Mouse (Mus musculus) liver, adult 2 months (tissue): ENCODE results near the gene Clic1. TPM values are rescaled to one million over a fixed set of nuclear protein-coding genes. Genes with fewer than 3 reads are reported as not detected.

ENCODE experiments used
- DNase-seq: peaks from one replicate; pipeline ENCODE4 v3.0.0-alpha.2; 2011; ENCODE audit warnings: low read depth, low spot score; ENCODE audit errors: extremely low read depth
- H3K27ac ChIP-seq: fragments of 200-500 bp; replicated peaks from 2 replicates; pipeline ENCODE4 v1.5.1; 2012; ENCODE audit warnings: low read depth, mild to moderate bottlenecking, control low read depth, inconsistent platforms, low read length; ENCODE audit not compliant: insufficient read depth
- H3K27me3 ChIP-seq: fragments of 200-500 bp; 2 replicates; pipeline ENCODE4 v1.6.1; 2012; ENCODE audit warnings: mild to moderate bottlenecking, moderate library complexity, low read length, inconsistent platforms; ENCODE audit not compliant: control insufficient read depth, insufficient read depth
- H3K36me3 ChIP-seq: fragments of 200-500 bp; 2 replicates; pipeline ENCODE4 v1.6.1; 2012; ENCODE audit warnings: low read length, inconsistent platforms; ENCODE audit not compliant: control insufficient read depth, insufficient read depth
- H3K4me1 ChIP-seq: fragments of 200-500 bp; 2 replicates; pipeline ENCODE4 v1.6.1; 2011; ENCODE audit warnings: low read length; ENCODE audit not compliant: control insufficient read depth, insufficient read depth
- H3K4me3 ChIP-seq: fragments of 200-500 bp; 2 replicates; pipeline ENCODE4 v1.5.1; 2011; ENCODE audit warnings: low read depth, mild to moderate bottlenecking, control low read depth, low read length, moderate library complexity; ENCODE audit not compliant: insufficient read depth
- H3K79me2 ChIP-seq: fragments of 200-500 bp; 2 replicates; pipeline ENCODE4 v1.6.1; 2012; ENCODE audit warnings: inconsistent platforms, mild to moderate bottlenecking, low read length, moderate library complexity; ENCODE audit not compliant: control insufficient read depth, insufficient read depth
- H3K9ac ChIP-seq: fragments of 200-500 bp; 2 replicates; pipeline ENCODE4 v1.6.1; 2012; ENCODE audit warnings: low read depth, mild to moderate bottlenecking, control low read depth, inconsistent platforms, low read length
- CTCF ChIP-seq: fragments of 200-500 bp; IDR thresholded peaks from 2 replicates; pipeline ENCODE4 v1.5.1; 2011; ENCODE audit warnings: low read depth, low read length, control low read depth
- POLR2A ChIP-seq: fragments of 200-500 bp; IDR thresholded peaks from 2 replicates; pipeline ENCODE4 v1.6.1; 2011; ENCODE audit warnings: low read length, control low read depth; ENCODE audit not compliant: insufficient read depth; ENCODE audit errors: extremely low read depth
- WGBS: fragments of 180-500 bp; shearing (Covaris S2); methylation state at CpG from one replicate; pipeline ENCODE4 v1.1.7; 2018; 5-methylcytosine and 5-hydroxymethylcytosine counted together
- polyA plus RNA-seq: library from polyadenylated mRNA; depleted of rRNA; stranded (reverse); fragments of >200 nt; gene quantifications from 2 replicates; pipeline ENCODE4 v1.2.3, GENCODE M21; 2012
- total RNA-seq: library from RNA; depleted of rRNA; stranded (reverse); fragments of >200 nt; gene quantifications from 2 replicates; pipeline ENCODE4 v1.2.3, GENCODE M21; 2014

The Clic1 gene
- total and polyA plus RNA-seq, 2 experiments = 16.8 to 20.3 TPM

GRCm38 (mm10) chr17:35027277-35028068, 22.3 kb upstream of the Clic1 start, which contains the start of gene Sapcd1:
TSS of gene Sapcd1 (minus strand) at chr17:35028016.
- Histone ChIP-seq H3K4me3 (no peak within 1 kb of the TSS), H3K27ac (no peak within 1 kb of the TSS), H3K79me2 (no peaks in the 10 kb centered on the region), H3K4me1 (no peaks in the 10 kb centered on the region), H3K36me3 (no peaks in the 10 kb centered on the region), H3K9ac (no peak within 1 kb of the TSS), H3K27me3 (no peaks in the 10 kb centered on the region)
- WGBS = 83% methylated on average over 13 of the region's 13 CpGs
- DNase-seq = no peak
- TF ChIP-seq CTCF = no peak
- no peak for TF ChIP-seq POLR2A

GRCm38 (mm10) chr17:35028315-35028714, 21.5 kb upstream of the Clic1 start:
- H3K79me2 ChIP-seq = no peaks in the 10 kb centered on the region
- H3K4me3 ChIP-seq = no peak overlapping the region
- no peak overlapping the region for H3K9ac ChIP-seq
- H3K4me1 ChIP-seq = no peaks in the 10 kb centered on the region
- H3K36me3 ChIP-seq = no peaks in the 10 kb centered on the region
- 86% methylated on average over 2 of the region's 2 CpGs for WGBS
- H3K27ac ChIP-seq = no peak overlapping the region
- no peak for DNase-seq
- no peaks in the 10 kb centered on the region for H3K27me3 ChIP-seq
- TF ChIP-seq POLR2A (no peak), CTCF (no peak)

- no peak for TF ChIP-seq POLR2A
- TF ChIP-seq CTCF = peak; percentile 82
- no peaks in the 10 kb centered on the region for H3K27me3 ChIP-seq
- no peaks in the 10 kb centered on the region for H3K79me2 ChIP-seq
- no peak overlapping the region for H3K4me3 ChIP-seq
- DNase-seq = peak; percentile 33
- 48% methylated on average over 19 of the region's 19 CpGs for WGBS
- H3K27ac ChIP-seq = no peak overlapping the region
- no peaks in the 10 kb centered on the region for H3K4me1 ChIP-seq
- H3K9ac ChIP-seq = no peak overlapping the region
- no peaks in the 10 kb centered on the region for H3K36me3 ChIP-seq
Observed at GRCm38 (mm10) chr17:35029691-35030532, 19.9 kb upstream of the Clic1 start.

GRCm38 (mm10) chr17:35031272-35031671, 18.5 kb upstream of the Clic1 start:
- Histone ChIP-seq H3K79me2 (no peaks in the 10 kb centered on the region), H3K27me3 (no peaks in the 10 kb centered on the region), H3K27ac (no peak overlapping the region), H3K4me1 (no peaks in the 10 kb centered on the region), H3K4me3 (no peak overlapping the region), H3K9ac (no peak overlapping the region), H3K36me3 (no peaks in the 10 kb centered on the region)
- 93% methylated on average over 11 of the region's 11 CpGs for WGBS
- no peak for DNase-seq
- TF ChIP-seq POLR2A (no peak), CTCF (no peak)

GRCm38 (mm10) chr17:35031880-35032279, 17.9 kb upstream of the Clic1 start:
- TF ChIP-seq CTCF (no peak), POLR2A (no peak)
- H3K4me1 ChIP-seq = no peaks in the 10 kb centered on the region

More at GRCm38 (mm10) chr17:35031880-35032279, 17.9 kb upstream of the Clic1 start:
- Histone ChIP-seq H3K36me3 (no peaks in the 10 kb centered on the region), H3K79me2 (no peaks in the 10 kb centered on the region), H3K4me3 (no peak overlapping the region), H3K9ac (no peak overlapping the region), H3K27me3 (no peaks in the 10 kb centered on the region), H3K27ac (no peak overlapping the region)
- DNase-seq = no peak
- WGBS = 88% methylated on average over 7 of the region's 7 CpGs
